Mouse (Mus musculus) small intestine, adult 10 weeks (tissue): ENCODE results near the gene Clec4b1. TPM values are rescaled to one million over a fixed set of nuclear protein-coding genes. Genes with fewer than 3 reads are reported as not detected.

Experiments used
- polyA plus RNA-seq: library from polyadenylated mRNA; stranded (reverse); fragments of 350-450 nt; fragmentation: Illumina TruSeq; extraction: RNeasy Lipid Tissue Mini Kit (QIAGEN cat#74804); gene quantifications from one replicate; pipeline ENCODE4 v1.2.3, GENCODE M21; 2014; ENCODE audit warnings: low replicate concordance

The Clec4b1 gene
- 1.3 TPM for polyA plus RNA-seq

GRCm38 (mm10) chr6:123049742-123050372, at the start of gene Clec4b1:
Gene Clec4b1, plus strand, starts transcription at chr6:123049962.

GRCm38 (mm10) chr6:123106128-123106527, 56.4 kb downstream of the Clec4b1 start, which contains the start of gene Clec4a2:
Gene Clec4a2, plus strand, starts transcription at chr6:123106428.

Other genes with a start within 250 kb of the Clec4b1 start
- 1.1 TPM for gene Slc2a3, start 248.3 kb upstream of the Clec4b1 start, polyA plus RNA-seq
- 9.9 TPM for gene Foxj2, start 230.0 kb upstream of the Clec4b1 start, polyA plus RNA-seq
- 10.0 TPM for gene C3ar1, start 193.8 kb upstream of the Clec4b1 start, polyA plus RNA-seq
- 74.8 TPM for gene Necap1, start 175.5 kb upstream of the Clec4b1 start, polyA plus RNA-seq
- gene Clec4a1, start 128.1 kb upstream of the Clec4b1 start, polyA plus RNA-seq, result 19.2 TPM
- 10.9 TPM for gene Clec4a3, start 97.4 kb upstream of the Clec4b1 start, polyA plus RNA-seq
- 4.6 TPM for gene Clec4a4, start 59.6 kb upstream of the Clec4b1 start, polyA plus RNA-seq
- gene Clec4a2, start 56.5 kb downstream of the Clec4b1 start, polyA plus RNA-seq, result 30.1 TPM
- 3.4 TPM for gene Clec4b2, start 122.9 kb downstream of the Clec4b1 start, polyA plus RNA-seq
- 29.2 TPM for gene Clec4n, start 179.9 kb downstream of the Clec4b1 start, polyA plus RNA-seq
- gene Clec4d, start 212.1 kb downstream of the Clec4b1 start, polyA plus RNA-seq, result not detected
- gene Clec4e, start 239.9 kb downstream of the Clec4b1 start, polyA plus RNA-seq, result not detected